Mouse (Mus musculus) ES-Bruce4 (cell line): ENCODE measurements at regions not wholly inside any gene's neighbourhood (a gene's known extent, or its start where the extent isn't known, plus 50 kb on each side); places are given as distances from the start of the nearest gene placed in this dataset.

Experiments
- H3K27ac ChIP-seq: 2 replicates; pipeline ENCODE4 v1.5.1; 2012; ENCODE audit warnings: low read length, inconsistent platforms; ENCODE audit not compliant: insufficient read depth
- H3K27me3 ChIP-seq: 2 replicates; pipeline ENCODE4 v1.6.1; 2012; ENCODE audit warnings: mild to moderate bottlenecking, low read length, inconsistent platforms; ENCODE audit not compliant: control insufficient read depth, poor library complexity, insufficient read depth, severe bottlenecking
- H3K36me3 ChIP-seq: 2 replicates; pipeline ENCODE4 v1.6.1; 2012; ENCODE audit warnings: inconsistent platforms, mild to moderate bottlenecking, low read length, moderate library complexity; ENCODE audit not compliant: control insufficient read depth, poor library complexity, insufficient read depth, severe bottlenecking
- H3K4me1 ChIP-seq: one replicate; pipeline ENCODE4 v1.8.1; 2011; ENCODE audit warnings: low read length; ENCODE audit not compliant: control insufficient read depth, insufficient read depth
- H3K4me3 ChIP-seq: 2 replicates; pipeline ENCODE4 v1.5.1; 2011; ENCODE audit warnings: low read depth, mild to moderate bottlenecking, low read length
- H3K9ac ChIP-seq: 2 replicates; pipeline ENCODE4 v1.6.1; 2012; ENCODE audit warnings: low read depth, mild to moderate bottlenecking, inconsistent platforms; ENCODE audit not compliant: poor library complexity, severe bottlenecking
- H3K9me3 ChIP-seq: replicated peaks from 2 replicates; pipeline ENCODE4 v1.6.1; 2012; ENCODE audit warnings: mild to moderate bottlenecking, low read length, inconsistent platforms; ENCODE audit not compliant: control insufficient read depth, poor library complexity, insufficient read depth, severe bottlenecking
- CTCF ChIP-seq: IDR thresholded peaks from one replicate; pipeline ENCODE4 v1.8.1; 2011; ENCODE audit warnings: low read depth, low read length
- EP300 ChIP-seq: IDR thresholded peaks from 2 replicates; pipeline ENCODE4 v1.6.1; 2011; ENCODE audit warnings: low read depth, low read length; ENCODE audit not compliant: insufficient read depth
- POLR2A ChIP-seq: IDR thresholded peaks from one replicate; pipeline ENCODE4 v1.8.1; 2011; ENCODE audit warnings: low read length; ENCODE audit not compliant: insufficient read depth

GRCm38 (mm10) chr3:130946576-130947276, 163.5 kb upstream of the Lef1 start:
- Histone ChIP-seq H3K27me3 (no peaks in the 10 kb centered on the region), H3K4me1 (no peaks in the 10 kb centered on the region), H3K36me3 (no peaks in the 10 kb centered on the region), H3K27ac (no peak overlapping the region), H3K9me3 (no peaks in the 10 kb centered on the region), H3K4me3 (no peak overlapping the region), H3K9ac (no peak overlapping the region)
- TF ChIP-seq EP300 (no peak), CTCF (no peak), POLR2A (no peak)

DNA sequence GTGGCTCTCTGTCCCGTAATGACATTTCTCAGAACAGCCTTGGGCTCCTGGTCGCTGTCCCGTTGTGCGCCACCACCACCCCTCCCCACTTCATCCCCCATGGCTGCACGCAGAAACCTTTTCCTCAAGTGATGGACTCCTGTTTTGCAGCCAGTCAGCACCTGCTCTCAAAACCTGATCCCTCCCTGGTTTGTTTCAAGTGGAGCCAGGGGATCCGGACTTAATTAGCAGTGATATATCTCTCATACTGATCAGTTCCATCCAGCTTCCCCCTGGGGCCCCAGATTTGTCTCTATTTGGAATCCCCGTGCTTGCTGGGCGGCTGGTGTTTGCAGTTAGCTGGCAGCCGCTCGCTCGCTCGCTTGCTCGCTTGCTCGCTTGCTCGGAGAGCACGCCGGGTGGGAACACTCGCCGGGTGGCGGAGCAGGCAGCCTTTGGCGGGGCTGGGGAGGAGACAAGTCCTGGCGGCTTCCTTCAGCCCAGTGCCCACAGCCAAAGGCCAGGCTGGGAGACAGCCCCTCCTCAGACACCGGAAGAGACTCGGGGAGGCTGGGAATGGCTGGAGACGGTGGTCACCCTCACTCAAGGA, 164.3 kb upstream of the Lef1 start:
- H3K4me3 ChIP-seq = peak overlapping the region; percentile 12
- peak overlapping the region; percentile 30; the same call in 1 of the 2 replicates for H3K9ac ChIP-seq
- H3K27me3 ChIP-seq = no peaks in the 10 kb centered on the region
- H3K36me3 ChIP-seq = no peaks in the 10 kb centered on the region
- no peaks in the 10 kb centered on the region for H3K4me1 ChIP-seq
- H3K9me3 ChIP-seq = no peaks in the 10 kb centered on the region
- no peak overlapping the region for H3K27ac ChIP-seq
- no peak for TF ChIP-seq EP300
- TF ChIP-seq POLR2A = no peak
- no peak for TF ChIP-seq CTCF

DNA sequence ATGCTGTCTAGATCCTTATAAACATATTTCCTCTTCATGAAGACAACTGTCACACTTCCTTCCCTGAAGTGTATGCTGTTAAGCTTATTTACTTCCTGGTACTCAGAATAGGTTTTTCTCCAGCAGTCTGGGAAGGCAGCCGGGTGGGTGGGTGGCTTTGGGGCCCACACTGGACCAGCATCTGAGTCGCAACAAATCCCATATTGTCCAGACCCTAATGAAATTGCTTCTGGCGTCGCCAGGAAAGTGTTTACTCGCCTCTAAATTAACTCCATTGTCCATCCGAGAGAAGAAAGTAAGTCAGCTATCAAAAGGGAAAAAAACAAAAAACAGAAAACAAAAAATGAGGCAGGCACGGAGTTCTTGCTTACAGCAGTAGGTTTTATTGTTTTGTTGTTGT, 164.9 kb upstream of the Lef1 start:
- Histone ChIP-seq H3K27ac (no peak overlapping the region), H3K27me3 (no peaks in the 10 kb centered on the region), H3K4me1 (no peaks in the 10 kb centered on the region), H3K36me3 (no peaks in the 10 kb centered on the region), H3K4me3 (no peak overlapping the region), H3K9ac (no peak overlapping the region), H3K9me3 (no peaks in the 10 kb centered on the region)
- TF ChIP-seq POLR2A = no peak
- no peak for TF ChIP-seq EP300
- TF ChIP-seq CTCF = no peak

DNA sequence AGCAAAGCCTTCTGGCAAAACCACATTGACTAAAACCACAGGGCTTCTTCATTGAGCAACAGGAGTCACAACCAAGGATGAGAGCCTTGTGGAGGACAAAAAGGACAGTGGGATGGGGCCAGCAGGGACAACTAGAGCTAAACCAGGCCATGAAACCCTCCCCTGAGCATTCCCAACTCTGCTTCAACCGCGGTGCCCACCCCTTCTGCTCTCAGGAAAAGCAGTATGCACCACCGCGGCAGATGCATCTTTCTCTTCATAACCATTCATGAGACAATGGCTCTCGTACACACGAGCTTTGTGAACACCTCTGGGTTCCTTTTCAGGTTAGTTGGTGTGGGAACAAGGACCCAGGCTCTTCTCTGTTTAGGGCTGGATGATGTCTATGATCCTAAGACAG, 166.0 kb upstream of the Lef1 start:
- Histone ChIP-seq H3K9ac (no peak overlapping the region), H3K27ac (no peak overlapping the region)

GRCm38 (mm10) chr3:130942947-130943630, 167.2 kb upstream of the Lef1 start:
- Histone ChIP-seq H3K27ac (no peak overlapping the region), H3K36me3 (no peaks in the 10 kb centered on the region), H3K9ac (no peak overlapping the region), H3K9me3 (no peaks in the 10 kb centered on the region), H3K27me3 (no peaks in the 10 kb centered on the region), H3K4me3 (no peak overlapping the region), H3K4me1 (no peaks in the 10 kb centered on the region)
- TF ChIP-seq EP300 (no peak), POLR2A (no peak), CTCF (no peak)

More for the DNA sequence above, 166.0 kb upstream of the Lef1 start:
- TF ChIP-seq POLR2A = no peak
- H3K9me3 ChIP-seq = no peaks in the 10 kb centered on the region
- no peaks in the 10 kb centered on the region for H3K4me1 ChIP-seq
- H3K36me3 ChIP-seq = no peaks in the 10 kb centered on the region
- H3K27me3 ChIP-seq = no peaks in the 10 kb centered on the region
- H3K4me3 ChIP-seq = no peak overlapping the region

DNA sequence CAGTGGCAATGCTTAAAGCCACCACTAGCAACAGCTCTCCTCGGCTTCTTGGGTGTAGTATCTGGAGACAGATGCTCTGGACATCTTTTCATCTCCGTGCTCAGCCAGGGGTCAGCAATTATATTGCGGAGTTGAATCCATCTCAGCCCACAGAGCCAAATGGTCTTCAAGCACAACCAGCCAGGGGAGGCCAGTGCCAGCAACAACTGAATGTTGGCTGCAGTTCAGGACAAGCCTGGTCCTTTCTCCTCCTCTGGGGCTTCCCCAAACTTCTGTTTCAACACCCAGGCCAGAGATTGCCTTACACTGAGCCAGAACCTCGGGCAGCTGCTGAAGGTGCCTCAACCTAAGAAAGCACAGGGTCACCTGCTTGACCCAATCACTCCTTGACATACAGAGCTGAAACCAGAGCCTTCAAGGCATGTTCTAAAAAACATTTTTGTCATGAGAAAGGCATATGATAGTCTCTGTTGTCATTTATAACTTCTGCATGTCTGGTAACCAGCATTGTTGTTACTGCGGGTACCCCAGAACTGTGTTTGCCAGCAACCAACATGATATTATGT, 169.9 kb upstream of the Lef1 start:
- TF ChIP-seq POLR2A = no peak
- no peak for TF ChIP-seq EP300
- Histone ChIP-seq H3K4me3 (no peak overlapping the region), H3K4me1 (no peaks in the 10 kb centered on the region), H3K27ac (no peak overlapping the region), H3K27me3 (no peaks in the 10 kb centered on the region), H3K36me3 (no peaks in the 10 kb centered on the region), H3K9me3 (no peaks in the 10 kb centered on the region), H3K9ac (no peak overlapping the region)
